Mouse (Mus musculus) gastrocnemius, postnatal 4 days (tissue): ENCODE measurements around the gene Rasgrp2. TPM values are rescaled to one million over a fixed set of nuclear protein-coding genes. Genes with fewer than 3 reads are reported as not detected.

Source experiments
- total RNA-seq, 2 experiments: library from RNA; stranded (reverse); gene quantifications; 2 replicates each; pipeline ENCODE4 v1.2.3; 2021

Rasgrp2 gene
- total RNA-seq, 2 experiments from 2014 or later: 37.4 to 40.2 TPM

Other genes starting within 250 kb of the Rasgrp2 start
- not detected for gene Majin, start 215.0 kb upstream of the Rasgrp2 start, total RNA-seq
- gene Gpha2, start 173.0 kb upstream of the Rasgrp2 start, total RNA-seq: not detected
- 10 to 100 TPM; 26.2 to 26.4 TPM for gene Ppp2r5b, start 163.5 kb upstream of the Rasgrp2 start, total RNA-seq
- 10 to 100 TPM; 15.5 to 16.7 TPM for gene Atg2a, start 157.7 kb upstream of the Rasgrp2 start, total RNA-seq
- 10 to 100 TPM; 91.3 to 93.9 TPM for gene Ehd1, start 122.6 kb upstream of the Rasgrp2 start, total RNA-seq
- 1 to 10 TPM; 6.9 to 7.7 TPM for gene Cdc42bpg, start 92.9 kb upstream of the Rasgrp2 start, total RNA-seq
- 10 to 100 TPM; 23.6 to 24.5 TPM for gene Men1, start 64.4 kb upstream of the Rasgrp2 start, total RNA-seq
- gene Map4k2, start 58.2 kb upstream of the Rasgrp2 start, total RNA-seq: 10 to 100 TPM; 18.4 to 21.4 TPM
- gene Sf1, start 35.6 kb upstream of the Rasgrp2 start, total RNA-seq: 100 to 1,000 TPM; 150 to 183 TPM
- 1,000 to 10,000 TPM; 2,079 to 2,155 TPM for gene Pygm, start 14.9 kb upstream of the Rasgrp2 start, total RNA-seq
- 1 to 10 TPM; 3.4 to 3.7 TPM for gene Nrxn2, start 19.4 kb downstream of the Rasgrp2 start, total RNA-seq
- not detected for gene Slc22a12, start 143.7 kb downstream of the Rasgrp2 start, total RNA-seq